Mouse (Mus musculus): ENCODE data around the gene Myb. TPM values are rescaled to one million over a fixed set of nuclear protein-coding genes. Genes with fewer than 3 reads are reported as not detected.
A peak's percentile ranks its signal among the peaks of the same experiment; 100 is the strongest.

Myb gene
- total and polyA plus RNA-seq, 2 experiments, result 0.09 to 0.10 TPM

DNA sequence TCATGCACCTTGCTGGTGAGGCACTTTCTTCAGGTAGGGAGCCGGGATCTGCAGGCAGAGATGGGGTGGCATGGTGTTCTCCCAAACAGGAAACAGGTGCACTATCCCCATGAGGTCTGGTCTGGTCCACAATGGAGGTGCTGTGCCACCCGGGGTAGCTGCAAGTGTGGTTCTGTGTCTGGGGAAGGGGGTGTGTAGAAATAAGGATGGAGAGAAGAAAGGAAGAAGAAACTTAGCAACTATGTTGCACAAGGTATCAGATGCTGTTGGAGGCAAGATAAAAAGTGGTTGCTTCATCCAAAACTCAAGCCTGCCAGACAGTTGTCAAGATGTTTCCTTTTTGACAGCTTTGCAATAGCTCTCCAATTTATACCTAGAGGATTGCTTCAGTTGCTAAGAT is 14.5 kb downstream of the Myb start:
- WGBS, result 79% methylated on average over 2 of the region's 2 CpGs
- Histone ChIP-seq H3K79me2 (ENCODE audit: control insufficient read depth, insufficient read depth, low read length) (no peaks in the 10 kb centered on the region), H3K36me3 (ENCODE audit: control insufficient read depth, insufficient read depth, low read length) (no peaks in the 10 kb centered on the region), H3K4me3 (ENCODE audit: insufficient read depth, low read depth, low read length) (no peak overlapping the region), H3K27me3 (ENCODE audit: control insufficient read depth, insufficient read depth, low read length) (peaks cover 3% of the 10 kb centered on the region; the same call in 1 of the 2 replicates), H3K4me1 (ENCODE audit: control insufficient read depth, insufficient read depth, low read length) (no peaks in the 10 kb centered on the region), H3K27ac (replicated peaks; ENCODE audit: insufficient read depth, low read depth, low read length) (no peak overlapping the region), H3K9ac (ENCODE audit: low read depth, low read length) (no peak overlapping the region)
- no peak for DNase-seq (ENCODE audit: extremely low read depth, low read depth, low spot score)
- TF ChIP-seq CTCF (IDR thresholded peaks at IDR 0.05; ENCODE audit: low read depth, low read length) (no peak), POLR2A (IDR thresholded peaks at IDR 0.05; ENCODE audit: extremely low read depth, insufficient read depth, low read length) (no peak)

DNA sequence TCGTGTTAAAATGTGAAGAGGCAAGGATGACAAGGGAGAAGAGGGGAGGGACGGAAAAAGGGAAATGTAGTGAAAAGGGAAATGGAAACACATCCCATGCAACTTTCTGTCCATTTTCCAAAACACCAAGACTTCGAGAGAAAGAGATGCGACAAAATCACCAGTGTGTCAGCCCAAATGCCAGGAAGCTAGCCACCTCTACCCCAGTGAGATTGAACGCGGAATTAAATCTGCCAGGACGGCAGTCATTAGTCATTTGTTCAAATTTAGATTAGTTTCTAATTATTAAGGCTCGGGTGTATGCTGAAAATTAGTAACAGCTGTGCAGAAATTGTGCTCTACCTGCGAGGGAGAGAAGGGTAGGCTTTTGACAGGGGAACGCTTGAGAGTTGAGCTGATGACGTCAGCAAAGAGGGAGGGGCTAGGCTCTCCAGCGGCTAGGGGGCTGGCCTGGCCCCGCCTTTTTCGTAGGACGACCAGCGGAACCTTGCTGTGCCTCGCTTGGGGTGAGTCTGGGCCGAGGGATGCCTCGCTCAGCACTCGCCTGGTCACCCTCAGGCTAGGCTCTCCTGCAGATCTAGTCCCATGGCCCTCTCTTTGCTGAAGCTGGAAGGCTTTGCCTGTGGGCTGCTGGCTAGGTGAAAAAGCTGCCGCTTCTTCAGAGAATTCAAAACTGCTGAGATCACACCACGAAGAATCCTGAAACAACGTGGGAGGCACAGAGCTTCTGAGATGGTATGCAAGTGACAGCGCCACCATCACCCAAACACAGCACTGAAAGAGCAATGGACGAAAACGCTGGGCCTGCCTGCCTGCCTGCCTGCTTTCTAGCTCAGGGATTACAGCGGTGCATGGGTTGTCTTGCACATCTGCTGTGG is 15.9 kb downstream of the Myb start:
- H3K9ac ChIP-seq (ENCODE audit: low read depth, low read length), result no peak overlapping the region
- whole genome bisulfite sequencing, result 25% methylated on average over 27 of the region's 27 CpGs
- H3K27ac ChIP-seq (replicated peaks; ENCODE audit: insufficient read depth, low read depth, low read length), result no peak overlapping the region

DNA sequence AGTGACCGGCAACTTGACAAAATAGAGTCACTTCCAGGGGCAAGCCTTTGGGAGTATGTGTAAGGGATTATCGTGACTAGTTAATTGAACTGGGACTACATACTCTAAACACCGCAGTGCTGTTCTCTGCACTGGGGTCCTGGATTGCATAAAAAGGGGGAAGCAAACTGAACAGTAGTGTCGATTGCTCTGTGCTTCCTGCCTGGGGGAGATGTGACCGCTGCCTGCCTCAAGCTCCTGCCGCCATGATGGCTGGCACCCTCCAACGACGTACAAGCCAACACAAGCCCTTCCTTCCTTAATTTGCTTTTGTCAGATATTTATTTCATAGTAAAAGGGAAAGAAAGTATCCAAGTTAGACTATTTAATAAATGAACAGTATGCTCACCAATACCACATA is 25.5 kb downstream of the Myb start:
- Histone ChIP-seq H3K79me2 (ENCODE audit: control insufficient read depth, insufficient read depth, low read length) (no peaks in the 10 kb centered on the region), H3K27me3 (ENCODE audit: control insufficient read depth, insufficient read depth, low read length) (no peaks in the 10 kb centered on the region), H3K36me3 (ENCODE audit: control insufficient read depth, insufficient read depth, low read length) (no peaks in the 10 kb centered on the region), H3K9ac (ENCODE audit: low read depth, low read length) (no peak overlapping the region), H3K27ac (replicated peaks; ENCODE audit: insufficient read depth, low read depth, low read length) (no peak overlapping the region), H3K4me3 (ENCODE audit: insufficient read depth, low read depth, low read length) (no peak overlapping the region), H3K4me1 (ENCODE audit: control insufficient read depth, insufficient read depth, low read length) (no peaks in the 10 kb centered on the region)
- no peak for DNase-seq (ENCODE audit: extremely low read depth, low read depth, low spot score)
- TF ChIP-seq POLR2A (IDR thresholded peaks at IDR 0.05; ENCODE audit: extremely low read depth, insufficient read depth, low read length) (no peak), CTCF (IDR thresholded peaks at IDR 0.05; ENCODE audit: low read depth, low read length) (no peak)
- WGBS, result 92% methylated on average over 8 of the region's 8 CpGs

More for the DNA sequence above, 15.9 kb downstream of the Myb start:
- H3K79me2 ChIP-seq (ENCODE audit: control insufficient read depth, insufficient read depth, low read length), result no peaks in the 10 kb centered on the region
- H3K4me1 ChIP-seq (ENCODE audit: control insufficient read depth, insufficient read depth, low read length), result no peaks in the 10 kb centered on the region
- no peaks in the 10 kb centered on the region for H3K36me3 ChIP-seq (ENCODE audit: control insufficient read depth, insufficient read depth, low read length)
- H3K27me3 ChIP-seq (ENCODE audit: control insufficient read depth, insufficient read depth, low read length), result peaks cover 3% of the 10 kb centered on the region; the same call in 1 of the 2 replicates
- peak; percentile 9 for DNase-seq (ENCODE audit: extremely low read depth, low read depth, low spot score)
- H3K4me3 ChIP-seq (ENCODE audit: insufficient read depth, low read depth, low read length), result no peak overlapping the region; the same call in 1 of the 2 replicates
- TF ChIP-seq CTCF (IDR thresholded peaks at IDR 0.05; ENCODE audit: low read depth, low read length), result no peak
- TF ChIP-seq POLR2A (IDR thresholded peaks at IDR 0.05; ENCODE audit: extremely low read depth, insufficient read depth, low read length), result no peak

DNA sequence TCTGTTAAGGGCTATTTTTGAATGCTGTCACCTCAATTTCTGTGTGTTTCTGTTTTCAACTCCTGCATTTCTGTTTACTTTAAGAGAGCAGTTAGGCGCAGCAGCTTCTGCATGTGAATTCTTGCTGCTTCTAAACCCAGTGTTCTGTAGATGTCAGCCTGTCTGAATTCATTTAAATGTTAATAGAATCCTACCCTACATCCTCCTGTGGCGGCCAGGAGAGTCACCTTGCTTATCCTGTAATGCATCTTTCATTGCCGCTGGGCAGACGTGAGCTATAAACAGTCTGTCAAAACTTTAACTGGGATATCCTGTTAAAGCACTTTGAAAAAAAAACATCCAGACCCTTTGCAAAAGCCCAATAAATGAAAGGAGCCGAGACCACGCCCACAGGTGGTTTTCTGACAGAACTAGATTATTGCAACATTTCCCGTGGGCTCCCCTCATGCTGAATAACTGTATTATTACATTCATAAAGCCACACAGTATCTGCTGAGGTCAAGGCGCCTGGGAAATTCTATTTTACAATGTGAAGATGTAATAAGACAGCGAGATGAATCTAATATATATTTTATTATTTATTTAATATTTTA is 29.8 kb downstream of the Myb start:
- no peak overlapping the region for H3K9ac ChIP-seq (ENCODE audit: low read depth, low read length)
- H3K27ac ChIP-seq (replicated peaks; ENCODE audit: insufficient read depth, low read depth, low read length), result no peak overlapping the region
- no peaks in the 10 kb centered on the region for H3K36me3 ChIP-seq (ENCODE audit: control insufficient read depth, insufficient read depth, low read length)
- WGBS, result 50% methylated on average over 9 of the region's 9 CpGs
- peaks cover 5% of the 10 kb centered on the region; the same call in 1 of the 2 replicates for H3K27me3 ChIP-seq (ENCODE audit: control insufficient read depth, insufficient read depth, low read length)
- H3K4me3 ChIP-seq (ENCODE audit: insufficient read depth, low read depth, low read length), result no peak overlapping the region
- DNase-seq (ENCODE audit: extremely low read depth, low read depth, low spot score), result no peak
- TF ChIP-seq POLR2A (IDR thresholded peaks at IDR 0.05; ENCODE audit: extremely low read depth, insufficient read depth, low read length), result no peak
- no peak for TF ChIP-seq CTCF (IDR thresholded peaks at IDR 0.05; ENCODE audit: low read depth, low read length)
- no peaks in the 10 kb centered on the region for H3K79me2 ChIP-seq (ENCODE audit: control insufficient read depth, insufficient read depth, low read length)
- no peaks in the 10 kb centered on the region for H3K4me1 ChIP-seq (ENCODE audit: control insufficient read depth, insufficient read depth, low read length)

DNA sequence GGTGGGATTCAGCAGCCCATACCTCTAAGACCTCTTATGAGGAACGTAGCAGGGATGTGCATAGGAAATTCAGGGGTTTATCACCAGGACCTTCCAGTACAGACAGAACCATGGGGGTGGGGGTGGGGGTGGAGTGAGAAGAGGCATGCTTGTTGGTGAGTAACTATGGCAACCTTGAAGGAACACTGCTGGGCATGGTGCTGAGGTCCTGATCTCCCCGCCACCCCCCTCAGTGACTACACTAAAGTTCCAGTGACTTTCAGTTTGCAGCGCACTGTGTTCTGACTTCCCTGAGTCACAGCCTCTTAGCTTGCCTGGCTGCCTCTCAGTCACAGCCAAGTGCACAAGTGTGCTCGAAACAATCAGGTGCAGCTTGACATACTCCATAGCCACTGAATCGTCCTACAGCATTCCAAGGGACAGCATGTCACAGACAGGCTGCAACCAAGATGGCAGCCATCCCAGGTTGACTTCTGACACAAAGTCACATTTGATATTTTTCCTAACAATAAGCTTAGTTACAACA is 32.6 kb downstream of the Myb start:
- Histone ChIP-seq H3K4me3 (ENCODE audit: insufficient read depth, low read depth, low read length) (no peak overlapping the region), H3K27me3 (ENCODE audit: control insufficient read depth, insufficient read depth, low read length) (peaks cover 5% of the 10 kb centered on the region; the same call in 1 of the 2 replicates), H3K36me3 (ENCODE audit: control insufficient read depth, insufficient read depth, low read length) (no peaks in the 10 kb centered on the region), H3K4me1 (ENCODE audit: control insufficient read depth, insufficient read depth, low read length) (no peaks in the 10 kb centered on the region), H3K9ac (ENCODE audit: low read depth, low read length) (no peak overlapping the region), H3K79me2 (ENCODE audit: control insufficient read depth, insufficient read depth, low read length) (no peaks in the 10 kb centered on the region), H3K27ac (replicated peaks; ENCODE audit: insufficient read depth, low read depth, low read length) (no peak overlapping the region)
- 88% methylated on average over 5 of the region's 5 CpGs for WGBS
- TF ChIP-seq POLR2A (IDR thresholded peaks at IDR 0.05; ENCODE audit: extremely low read depth, insufficient read depth, low read length), result no peak
- no peak for TF ChIP-seq CTCF (IDR thresholded peaks at IDR 0.05; ENCODE audit: low read depth, low read length)
- DNase-seq (ENCODE audit: extremely low read depth, low read depth, low spot score), result no peak

Measured in liver, adult 2 months (tissue).